Mouse (Mus musculus) forebrain, embryonic 14.5 days (tissue): Measurements from ENCODE around the gene Zfp513. TPM values are rescaled to one million over a fixed set of nuclear protein-coding genes. Genes with fewer than 3 reads are reported as not detected.

Source experiments
- ATAC-seq: fragments of 200-750 bp; cut with Nextera tagmentation; 2 replicates; pipeline ENCODE4 v1.8.0; 2017; ENCODE audit warnings: mild to moderate bottlenecking, moderate library complexity
- DNase-seq: peaks from one replicate; pipeline ENCODE4 v3.0.0-alpha.2; 2015; ENCODE audit warnings: low spot score
- H3K27ac ChIP-seq: fragments of 300-500 bp; sonication (generic); 2 replicates; pipeline ENCODE4 v1.5.1; 2014; ENCODE audit warnings: low read depth, mild to moderate bottlenecking, control low read depth, low read length, moderate library complexity
- H3K27me3 ChIP-seq: fragments of 300-500 bp; sonication (generic); replicated peaks from 2 replicates; pipeline ENCODE4 v1.6.1; 2014; ENCODE audit warnings: low read length, control low read depth, mixed read lengths; ENCODE audit not compliant: control insufficient read depth, insufficient read depth
- H3K36me3 ChIP-seq: fragments of 300-500 bp; sonication (generic); 2 replicates; pipeline ENCODE4 v1.6.1; 2014; ENCODE audit warnings: low read length, control low read depth; ENCODE audit not compliant: control insufficient read depth, insufficient read depth
- H3K4me1 ChIP-seq: fragments of 300-500 bp; sonication (generic); 2 replicates; pipeline ENCODE4 v1.6.1; 2014; ENCODE audit warnings: antibody characterized with exemption, low read length, control low read depth; ENCODE audit not compliant: control insufficient read depth, insufficient read depth
- H3K4me2 ChIP-seq: fragments of 300-500 bp; sonication (generic); 2 replicates; pipeline ENCODE4 v1.6.1; 2014; ENCODE audit warnings: mild to moderate bottlenecking, control low read depth, low read length
- H3K4me3 ChIP-seq: fragments of 300-500 bp; sonication (generic); 2 replicates; pipeline ENCODE4 v1.5.1; 2014; ENCODE audit warnings: low read depth, low read length, control low read depth
- H3K9ac ChIP-seq: fragments of 300-500 bp; sonication (generic); 2 replicates; pipeline ENCODE4 v1.6.1; 2014; ENCODE audit warnings: mild to moderate bottlenecking, low read length, control low read depth, moderate library complexity
- H3K9me3 ChIP-seq: fragments of 300-500 bp; sonication (generic); replicated peaks from 2 replicates; pipeline ENCODE4 v1.6.1; 2016; ENCODE audit warnings: low read length, control low read depth, mixed read lengths; ENCODE audit not compliant: control insufficient read depth
- WGBS: fragments of 180-500 bp; shearing (Covaris S2); extraction: QIAGEN DNeasy Blood & Tissue Kit; methylation state at CpG from one replicate; pipeline ENCODE4 v1.1.7; 2014; 5-methylcytosine and 5-hydroxymethylcytosine counted together
- polyA plus RNA-seq: library from polyadenylated mRNA; unstranded; fragments of >200 nt; fragmentation: Nextera tagmentation; extraction: Ambion mirVana; gene quantifications from 2 replicates; pipeline ENCODE4 v1.2.1, GENCODE M21; 2014

Gene Zfp513
- polyA plus RNA-seq, 1 experiment from 2014 or later = 7.2 TPM

GRCm38 (mm10) chr5:31203866-31204265 is 1.8 kb upstream of the Zfp513 start:
- Histone ChIP-seq H3K27ac (no peak overlapping the region), H3K9me3 (0 out of 2 replicates have a peak, but pooled peaks cover 3% of the 10 kb centered on the region), H3K4me1 (peaks cover 15% of the 10 kb centered on the region), H3K4me2 (no peak overlapping the region), H3K9ac (no peak overlapping the region), H3K27me3 (no peaks in the 10 kb centered on the region), H3K4me3 (no peak overlapping the region), H3K36me3 (peaks cover 74% of the 10 kb centered on the region)
- ATAC-seq (no peak), DNase-seq (no peak)
- WGBS = 93% methylated on average over 2 of the region's 2 CpGs

GRCm38 (mm10) chr5:31202933-31203332 is 830 bp upstream of the Zfp513 start:
- WGBS = 85% methylated on average over 7 of the region's 7 CpGs
- Histone ChIP-seq H3K4me3 (peak overlapping the region; percentile 86; the same call in 1 of the 2 replicates), H3K9ac (peak overlapping the region; percentile 52; the same call in 1 of the 2 replicates), H3K4me2 (peak overlapping the region; percentile 70), H3K9me3 (0 out of 2 replicates have a peak, but pooled peaks cover 3% of the 10 kb centered on the region), H3K36me3 (peaks cover 83% of the 10 kb centered on the region), H3K4me1 (peaks cover 15% of the 10 kb centered on the region), H3K27me3 (no peaks in the 10 kb centered on the region), H3K27ac (peak overlapping the region; percentile 82; the same call in 1 of the 2 replicates)
- ATAC-seq = no peak
- no peak for DNase-seq

GRCm38 (mm10) chr5:31201042-31201741 is 911 bp downstream of the Zfp513 start:
- H3K4me2 ChIP-seq = peak overlapping the region; percentile 95
- ATAC-seq = no peak

GRCm38 (mm10) chr5:31200327-31200768 is 1.8 kb downstream of the Zfp513 start:
- DNase-seq (no peak), ATAC-seq (no peak)
- Histone ChIP-seq H3K27me3 (no peaks in the 10 kb centered on the region), H3K36me3 (peaks cover 83% of the 10 kb centered on the region), H3K9me3 (0 out of 2 replicates have a peak, but pooled peaks cover 3% of the 10 kb centered on the region), H3K4me2 (no peak overlapping the region), H3K4me1 (peaks cover 15% of the 10 kb centered on the region), H3K27ac (no peak overlapping the region), H3K9ac (no peak overlapping the region), H3K4me3 (0 out of 2 replicates have a peak overlapping the region, but pooled peaks have one; percentile 86)
- 90% methylated on average over 27 of the region's 27 CpGs for WGBS

More at GRCm38 (mm10) chr5:31201042-31201741, 911 bp downstream of the Zfp513 start:
- peaks cover 15% of the 10 kb centered on the region for H3K4me1 ChIP-seq
- H3K36me3 ChIP-seq = peaks cover 83% of the 10 kb centered on the region
- no peaks in the 10 kb centered on the region for H3K27me3 ChIP-seq
- peak overlapping the region; percentile 86 for H3K4me3 ChIP-seq
- H3K27ac ChIP-seq = peak overlapping the region; percentile 76; the same call in 1 of the 2 replicates
- peak; percentile 4 for DNase-seq
- 21% methylated on average over 13 of the region's 13 CpGs for WGBS
- 0 out of 2 replicates have a peak, but pooled peaks cover 3% of the 10 kb centered on the region for H3K9me3 ChIP-seq
- peak overlapping the region; percentile 93 for H3K9ac ChIP-seq

- no peak overlapping the region for H3K4me2 ChIP-seq
- peaks cover 15% of the 10 kb centered on the region for H3K4me1 ChIP-seq
- H3K36me3 ChIP-seq = peaks cover 83% of the 10 kb centered on the region
- H3K9me3 ChIP-seq = 0 out of 2 replicates have a peak, but pooled peaks cover 3% of the 10 kb centered on the region
- H3K27ac ChIP-seq = no peak overlapping the region
- ATAC-seq (no peak), DNase-seq (no peak)
- no peak overlapping the region for H3K9ac ChIP-seq
- WGBS = 85% methylated on average over 9 of the region's 9 CpGs
- H3K4me3 ChIP-seq = no peak overlapping the region
- no peaks in the 10 kb centered on the region for H3K27me3 ChIP-seq
Observed at GRCm38 (mm10) chr5:31199893-31200292, 2.2 kb downstream of the Zfp513 start.

GRCm38 (mm10) chr5:31199321-31199892 is 2.7 kb downstream of the Zfp513 start:
- Histone ChIP-seq H3K36me3 (peaks cover 83% of the 10 kb centered on the region), H3K9ac (no peak overlapping the region), H3K9me3 (0 out of 2 replicates have a peak, but pooled peaks cover 3% of the 10 kb centered on the region), H3K4me3 (no peak overlapping the region), H3K27me3 (no peaks in the 10 kb centered on the region), H3K4me1 (peaks cover 15% of the 10 kb centered on the region), H3K27ac (no peak overlapping the region), H3K4me2 (no peak overlapping the region)
- no peak for ATAC-seq
- DNase-seq = no peak
- 95% methylated on average over 19 of the region's 19 CpGs for WGBS

GRCm38 (mm10) chr5:31198616-31199320 is 3.3 kb downstream of the Zfp513 start:
- peaks cover 77% of the 10 kb centered on the region for H3K36me3 ChIP-seq
- H3K4me3 ChIP-seq = no peak overlapping the region
- 75% methylated on average over 5 of the region's 5 CpGs for WGBS
- peaks cover 19% of the 10 kb centered on the region for H3K4me1 ChIP-seq
- H3K9me3 ChIP-seq = 0 out of 2 replicates have a peak, but pooled peaks cover 3% of the 10 kb centered on the region
- ATAC-seq = no peak
- no peak for DNase-seq
- no peak overlapping the region for H3K9ac ChIP-seq
- no peak overlapping the region for H3K4me2 ChIP-seq
- no peak overlapping the region for H3K27ac ChIP-seq
- no peaks in the 10 kb centered on the region for H3K27me3 ChIP-seq

GRCm38 (mm10) chr5:31198170-31198569 is 3.9 kb downstream of the Zfp513 start:
- 81% methylated on average over 9 of the region's 9 CpGs for WGBS
- no peak for DNase-seq
- Histone ChIP-seq H3K9me3 (0 out of 2 replicates have a peak, but pooled peaks cover 3% of the 10 kb centered on the region), H3K4me3 (no peak overlapping the region), H3K27ac (no peak overlapping the region), H3K4me2 (no peak overlapping the region), H3K9ac (no peak overlapping the region), H3K4me1 (peaks cover 19% of the 10 kb centered on the region), H3K36me3 (peaks cover 71% of the 10 kb centered on the region), H3K27me3 (no peaks in the 10 kb centered on the region)
- no peak for ATAC-seq
